Mouse (Mus musculus): Measurements from ENCODE around the gene Hoxa4.

The Hoxa4 gene

GRCm38 (mm10) chr6:52203371-52204049, 12.0 kb upstream of the Hoxa4 start:
- DNase-seq, result peak in 1 of 2 experiments; percentile 67

GRCm38 (mm10) chr6:52203121-52203370, 11.5 kb upstream of the Hoxa4 start:
- DNase-seq, result peak; percentile 48 to 66

- peak in 1 of 2 experiments; percentile 25 for DNase-seq
Observed at GRCm38 (mm10) chr6:52202362-52203120, 11.0 kb upstream of the Hoxa4 start.

GRCm38 (mm10) chr6:52201269-52201668, 9.7 kb upstream of the Hoxa4 start:
- no peak for DNase-seq

- DNase-seq, result no peak
Observed at GRCm38 (mm10) chr6:52200751-52201250, 9.2 kb upstream of the Hoxa4 start.

GRCm38 (mm10) chr6:52200073-52200750, 8.7 kb upstream of the Hoxa4 start:
- DNase-seq, result peak in 1 of 2 experiments; percentile 30

GRCm38 (mm10) chr6:52197271-52197670, 5.7 kb upstream of the Hoxa4 start:
- peak; percentile 74 to 82 for DNase-seq

- DNase-seq, result no peak
Observed at GRCm38 (mm10) chr6:52196811-52197210, 5.3 kb upstream of the Hoxa4 start.

- DNase-seq, result peak in 1 of 2 experiments; percentile 52
Observed at GRCm38 (mm10) chr6:52194690-52195089, 3.1 kb upstream of the Hoxa4 start.

- peak; percentile 92 to 98 for DNase-seq
Observed at GRCm38 (mm10) chr6:52191860-52192550, 452 bp upstream of the Hoxa4 start.

GRCm38 (mm10) chr6:52190410-52190809, 1.1 kb downstream of the Hoxa4 start:
- DNase-seq, result peak in 1 of 2 experiments; percentile 50

- DNase-seq, result peak in 1 of 2 experiments; percentile 46
Observed at GRCm38 (mm10) chr6:52189909-52190308, 1.6 kb downstream of the Hoxa4 start.

GRCm38 (mm10) chr6:52189172-52189591, 2.4 kb downstream of the Hoxa4 start:
- DNase-seq, result peak in 1 of 2 experiments; percentile 49

- peak in 1 of 2 experiments; percentile 34 for DNase-seq
Observed at GRCm38 (mm10) chr6:52186500-52186899, 5.1 kb downstream of the Hoxa4 start.

GRCm38 (mm10) chr6:52185834-52186233, 5.7 kb downstream of the Hoxa4 start:
- DNase-seq, result peak in 1 of 2 experiments; percentile 46

- peak; percentile 51 to 63 for DNase-seq
Observed at GRCm38 (mm10) chr6:52185222-52185621, 6.3 kb downstream of the Hoxa4 start.

GRCm38 (mm10) chr6:52184668-52185067, 6.9 kb downstream of the Hoxa4 start:
- peak in 1 of 2 experiments; percentile 55 for DNase-seq

GRCm38 (mm10) chr6:52183311-52184080, 8.1 kb downstream of the Hoxa4 start:
- peak; percentile 71 to 89 for DNase-seq

GRCm38 (mm10) chr6:52182793-52183192, 8.8 kb downstream of the Hoxa4 start:
- DNase-seq, result no peak

- peak in 1 of 2 experiments; percentile 64 for DNase-seq
Observed at GRCm38 (mm10) chr6:52182030-52182429, 9.5 kb downstream of the Hoxa4 start.

- no peak for DNase-seq
Observed at GRCm38 (mm10) chr6:52180726-52181125, 10.8 kb downstream of the Hoxa4 start.

- no peak for DNase-seq
Observed at GRCm38 (mm10) chr6:52180213-52180710, 11.3 kb downstream of the Hoxa4 start.
